ENCODE assay signal across 8 mouse cellular contexts in the genomic region with DNA sequence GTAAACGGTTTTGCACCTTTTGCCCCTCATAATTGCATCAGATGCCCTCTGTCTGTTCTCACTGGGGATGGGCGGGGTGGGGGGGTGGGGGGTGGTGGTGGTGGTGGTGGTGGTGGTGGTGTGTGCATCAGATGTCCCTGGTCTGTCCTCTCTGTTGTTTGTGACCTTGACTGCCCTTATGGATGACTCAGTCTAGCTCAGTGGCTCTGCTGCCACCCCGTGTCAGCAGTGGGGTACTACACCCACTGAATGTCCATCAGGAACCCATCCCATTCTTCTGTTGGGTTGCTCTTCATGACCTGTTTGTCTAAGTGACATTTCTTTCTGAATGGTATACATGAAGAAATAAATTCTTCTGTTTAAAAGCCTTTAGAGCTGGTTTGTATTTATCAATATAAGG. TPM values are rescaled to one million over a fixed set of nuclear protein-coding genes. Genes with fewer than 3 reads are reported as not detected.
DNase-seq lines count a peak whose midpoint lies in the region; ATAC-seq and TF ChIP-seq lines count a peak whose summit lies in the region.

No protein-coding gene starts in this region.

- TF ChIP-seq CTCF in Patski (IDR thresholded peaks at IDR 0.05) = peak; percentile 92

- no peaks in the 10 kb centered on the region for H3K9me3 ChIP-seq in hindbrain, embryonic 13.5 days

- no peaks in the 10 kb centered on the region for H3K27me3 ChIP-seq in Patski
- no peaks in the 10 kb centered on the region for H3K27me3 ChIP-seq in hindbrain, embryonic 13.5 days

- WGBS in hindbrain, embryonic 13.5 days = 25% methylated on average over 3 of the region's 3 CpGs

- H3K4me3 ChIP-seq in hindbrain, embryonic 13.5 days = no peak overlapping the region

- DNase-seq in Patski (ENCODE audit: low read depth, low spot score) = no peak
- peak; percentile 92 for DNase-seq in cerebellum, postnatal 10 days
- peak; percentile 65 to 71 for DNase-seq in frontal cortex, postnatal 25 days (ENCODE audit: low spot score in 2 of 2)
- peak; percentile 78 for DNase-seq in layer of hippocampus, postnatal 10 days (ENCODE audit: low spot score in 2 of 2)
- DNase-seq in lung, postnatal 25 days (ENCODE audit: low spot score) = peak; percentile 80
- peak; percentile 59 for DNase-seq in retina, postnatal 7 days (ENCODE audit: low read depth, low spot score)
- peak; percentile 80 for DNase-seq in thymus, postnatal 4 days

- CTCF ChIA-PET in Patski (lab: Charles Lee) = interaction anchor here (0.7 to 2.4 kb wide), 11 partner anchors 12 to 140 kb away, joined by 3 to 12 read pairs (median 3); no protein-coding TSS in a partner anchor

- in situ Hi-C loops in Patski (cut with MboI; ENCODE audit: low pct_unique_long_range_greater_than_20kb) = no loop called here

- no peaks in the 10 kb centered on the region for H3K4me1 ChIP-seq in hindbrain, embryonic 13.5 days (replicated peaks)

- no peak overlapping the region for H3K9ac ChIP-seq in hindbrain, embryonic 13.5 days

- H3K27ac ChIP-seq in hindbrain, embryonic 13.5 days = no peak overlapping the region

- no peak overlapping the region for H3K4me2 ChIP-seq in hindbrain, embryonic 13.5 days

- ATAC-seq in Patski = no peak
- peak; percentile 52; the same call in 1 of the 2 replicates for ATAC-seq in hindbrain, embryonic 13.5 days (ENCODE audit: low FRiP score)

- POLR2A ChIA-PET in Patski (lab: Charles Lee) = interaction anchor here (0.7 to 2.0 kb wide), 3 partner anchors 27 to 113 kb away, joined by 3 to 7 read pairs (median 6); a partner anchor contains a TSS

- H3K36me3 ChIP-seq in hindbrain, embryonic 13.5 days = no peaks in the 10 kb centered on the region

RNA-seq across cellular contexts. Expression of a gene that starts 43.3 kb away (rescaled TPM):
- 3.7 TPM for polyA plus RNA-seq in Patski (2021)
- 9.7 and 12.6 TPM in 2 replicates for polyA plus RNA-seq in hindbrain, embryonic 13.5 days (2015; fragmentation: Nextera tagmentation; extraction: Ambion mirVana)
- total RNA-seq in layer of hippocampus, postnatal 10 days (2021) = 10 to 100 TPM; 10.6 to 11.1 TPM
